Mouse (Mus musculus) neural tube, embryonic 11.5 days (tissue): Measurements from ENCODE around the gene Fxyd3. TPM values are rescaled to one million over a fixed set of nuclear protein-coding genes. Genes with fewer than 3 reads are reported as not detected.

Experiments used
- ATAC-seq: fragments of 200-750 bp; cut with Nextera tagmentation; 2 replicates; pipeline ENCODE4 v1.8.0; 2017; ENCODE audit warnings: moderate number of reproducible peaks, mild to moderate bottlenecking, moderate TSS enrichment, moderate library complexity; ENCODE audit not compliant: insufficient read depth, low FRiP score, low TSS enrichment
- DNase-seq: peaks from one replicate; pipeline ENCODE4 v3.0.0-alpha.2; 2015; ENCODE audit warnings: low spot score
- H3K27ac ChIP-seq: fragments of 300-500 bp; sonication (generic); 2 replicates; pipeline ENCODE4 v1.5.1; 2014; ENCODE audit warnings: low read depth, mild to moderate bottlenecking, low read length
- H3K27me3 ChIP-seq: fragments of 300-500 bp; sonication (generic); 2 replicates; pipeline ENCODE4 v1.6.1; 2014; ENCODE audit warnings: mild to moderate bottlenecking, low read length, mixed read lengths; ENCODE audit not compliant: control insufficient read depth, insufficient read depth
- H3K36me3 ChIP-seq: fragments of 300-500 bp; sonication (generic); 2 replicates; pipeline ENCODE4 v1.6.1; 2014; ENCODE audit warnings: mild to moderate bottlenecking, low read length, moderate library complexity, mixed read lengths; ENCODE audit not compliant: control insufficient read depth, insufficient read depth
- H3K4me1 ChIP-seq: fragments of 300-500 bp; sonication (generic); 2 replicates; pipeline ENCODE4 v1.6.1; 2014; ENCODE audit warnings: low read length, mixed read lengths; ENCODE audit not compliant: control insufficient read depth, insufficient read depth
- H3K4me2 ChIP-seq: fragments of 300-500 bp; sonication (generic); 2 replicates; pipeline ENCODE4 v1.6.1; 2014; ENCODE audit warnings: low read depth, mild to moderate bottlenecking, moderate library complexity
- H3K4me3 ChIP-seq: fragments of 300-500 bp; sonication (generic); 2 replicates; pipeline ENCODE4 v1.5.1; 2014; ENCODE audit warnings: low read depth, low read length
- H3K9ac ChIP-seq: fragments of 300-500 bp; sonication (generic); 2 replicates; pipeline ENCODE4 v1.6.1; 2014; ENCODE audit warnings: mild to moderate bottlenecking, low read length
- H3K9me3 ChIP-seq: fragments of 300-500 bp; sonication (generic); 2 replicates; pipeline ENCODE4 v1.6.1; 2016; ENCODE audit warnings: low read length; ENCODE audit not compliant: control insufficient read depth
- WGBS: fragments of 180-500 bp; shearing (Covaris S2); extraction: QIAGEN DNeasy Blood & Tissue Kit; methylation state at CpG from one replicate; pipeline ENCODE4 v1.1.7; 2014; 5-methylcytosine and 5-hydroxymethylcytosine counted together
- polyA plus RNA-seq: library from polyadenylated mRNA; unstranded; fragments of >200 nt; fragmentation: Nextera tagmentation; extraction: Ambion mirVana; gene quantifications from 2 replicates; pipeline ENCODE4 v1.2.1, GENCODE M21; 2014

The Fxyd3 gene
- polyA plus RNA-seq, 1 experiment from 2014 or later = 7.7 TPM

GRCm38 (mm10) chr7:31082106-31082505, 5.6 kb upstream of the Fxyd3 start:
- H3K9ac ChIP-seq = no peak overlapping the region
- ATAC-seq (no peak), DNase-seq (no peak)
- H3K36me3 ChIP-seq = no peaks in the 10 kb centered on the region
- no peak overlapping the region for H3K27ac ChIP-seq
- H3K4me2 ChIP-seq = no peak overlapping the region
- no peaks in the 10 kb centered on the region for H3K27me3 ChIP-seq
- H3K9me3 ChIP-seq = 0 out of 2 replicates have a peak, but pooled peaks cover 2% of the 10 kb centered on the region
- peaks cover 2% of the 10 kb centered on the region; the same call in 1 of the 2 replicates for H3K4me1 ChIP-seq
- H3K4me3 ChIP-seq = no peak overlapping the region

GRCm38 (mm10) chr7:31081106-31081505, 4.6 kb upstream of the Fxyd3 start:
- Histone ChIP-seq H3K4me3 (no peak overlapping the region), H3K27me3 (no peaks in the 10 kb centered on the region), H3K27ac (no peak overlapping the region), H3K9ac (no peak overlapping the region), H3K4me1 (peaks cover 2% of the 10 kb centered on the region; the same call in 1 of the 2 replicates), H3K9me3 (0 out of 2 replicates have a peak, but pooled peaks cover 2% of the 10 kb centered on the region), H3K4me2 (no peak overlapping the region), H3K36me3 (no peaks in the 10 kb centered on the region)
- 70% methylated on average over 1 of the region's 1 CpGs for WGBS
- DNase-seq (no peak), ATAC-seq (no peak)

- Histone ChIP-seq H3K4me1 (peaks cover 2% of the 10 kb centered on the region; the same call in 1 of the 2 replicates), H3K4me3 (no peak overlapping the region), H3K9ac (no peak overlapping the region), H3K36me3 (no peaks in the 10 kb centered on the region), H3K4me2 (no peak overlapping the region), H3K27me3 (no peaks in the 10 kb centered on the region), H3K9me3 (0 out of 2 replicates have a peak, but pooled peaks cover 2% of the 10 kb centered on the region), H3K27ac (no peak overlapping the region)
- DNase-seq (no peak), ATAC-seq (no peak)
- WGBS = 63% methylated on average over 3 of the region's 3 CpGs
Measured at GRCm38 (mm10) chr7:31080611-31081010, 4.1 kb upstream of the Fxyd3 start.

GRCm38 (mm10) chr7:31079670-31080069, 3.2 kb upstream of the Fxyd3 start:
- Histone ChIP-seq H3K9ac (no peak overlapping the region), H3K4me2 (no peak overlapping the region), H3K4me3 (no peak overlapping the region), H3K9me3 (0 out of 2 replicates have a peak, but pooled peaks cover 2% of the 10 kb centered on the region), H3K4me1 (peaks cover 2% of the 10 kb centered on the region; the same call in 1 of the 2 replicates), H3K27me3 (no peaks in the 10 kb centered on the region), H3K27ac (no peak overlapping the region), H3K36me3 (no peaks in the 10 kb centered on the region)
- DNase-seq (no peak), ATAC-seq (no peak)
- WGBS = 91% methylated on average over 8 of the region's 8 CpGs

GRCm38 (mm10) chr7:31077885-31078445, 1.5 kb upstream of the Fxyd3 start:
- H3K27me3 ChIP-seq = no peaks in the 10 kb centered on the region
- DNase-seq (peak; percentile 39), ATAC-seq (no peak)
- H3K36me3 ChIP-seq = no peaks in the 10 kb centered on the region
- H3K4me3 ChIP-seq = no peak overlapping the region
- no peak overlapping the region for H3K27ac ChIP-seq
- WGBS = 46% methylated on average over 5 of the region's 5 CpGs
- 0 out of 2 replicates have a peak overlapping the region, but pooled peaks have one; percentile 5 for H3K4me2 ChIP-seq
- no peak overlapping the region for H3K9ac ChIP-seq
- peaks cover 2% of the 10 kb centered on the region; the same call in 1 of the 2 replicates for H3K4me1 ChIP-seq
- H3K9me3 ChIP-seq = 0 out of 2 replicates have a peak, but pooled peaks cover 2% of the 10 kb centered on the region

- ATAC-seq (peak; percentile 38; the same call in 1 of the 2 replicates), DNase-seq (no peak)
- Histone ChIP-seq H3K27ac (no peak overlapping the region), H3K4me2 (0 out of 2 replicates have a peak overlapping the region, but pooled peaks have one; percentile 5), H3K36me3 (no peaks in the 10 kb centered on the region), H3K27me3 (no peaks in the 10 kb centered on the region), H3K9ac (no peak overlapping the region), H3K9me3 (0 out of 2 replicates have a peak, but pooled peaks cover 2% of the 10 kb centered on the region), H3K4me3 (no peak overlapping the region), H3K4me1 (peaks cover under 1% of the 10 kb centered on the region; the same call in 1 of the 2 replicates)
- WGBS = 62% methylated on average over 6 of the region's 6 CpGs
Measured at GRCm38 (mm10) chr7:31077470-31077869, 966 bp upstream of the Fxyd3 start.

GRCm38 (mm10) chr7:31074713-31075069, 1.8 kb downstream of the Fxyd3 start:
- no peak for DNase-seq
- Histone ChIP-seq H3K4me1 (peaks cover 2% of the 10 kb centered on the region; the same call in 1 of the 2 replicates), H3K4me2 (no peak overlapping the region), H3K27me3 (no peaks in the 10 kb centered on the region), H3K36me3 (no peaks in the 10 kb centered on the region), H3K4me3 (no peak overlapping the region), H3K9me3 (no peaks in the 10 kb centered on the region), H3K27ac (no peak overlapping the region), H3K9ac (no peak overlapping the region)
- 74% methylated on average over 5 of the region's 5 CpGs for WGBS
- no peak for ATAC-seq

- Histone ChIP-seq H3K4me2 (no peak overlapping the region), H3K9me3 (no peaks in the 10 kb centered on the region), H3K27ac (0 out of 2 replicates have a peak overlapping the region, but pooled peaks have one; percentile 6), H3K4me3 (no peak overlapping the region), H3K4me1 (peaks cover 2% of the 10 kb centered on the region; the same call in 1 of the 2 replicates), H3K9ac (no peak overlapping the region), H3K27me3 (no peaks in the 10 kb centered on the region), H3K36me3 (no peaks in the 10 kb centered on the region)
- WGBS = 58% methylated on average over 7 of the region's 7 CpGs
- no peak for DNase-seq
- no peak for ATAC-seq
Measured at GRCm38 (mm10) chr7:31074061-31074712, 2.3 kb downstream of the Fxyd3 start.

GRCm38 (mm10) chr7:31073546-31073945, 3.0 kb downstream of the Fxyd3 start:
- Histone ChIP-seq H3K27me3 (no peaks in the 10 kb centered on the region), H3K4me3 (no peak overlapping the region), H3K4me1 (peaks cover 2% of the 10 kb centered on the region; the same call in 1 of the 2 replicates), H3K9me3 (no peaks in the 10 kb centered on the region), H3K9ac (no peak overlapping the region), H3K27ac (no peak overlapping the region), H3K4me2 (no peak overlapping the region), H3K36me3 (no peaks in the 10 kb centered on the region)
- DNase-seq = no peak
- no peak for ATAC-seq
